8 mouse cellular contexts compared by ENCODE assay signal in the genomic region with DNA sequence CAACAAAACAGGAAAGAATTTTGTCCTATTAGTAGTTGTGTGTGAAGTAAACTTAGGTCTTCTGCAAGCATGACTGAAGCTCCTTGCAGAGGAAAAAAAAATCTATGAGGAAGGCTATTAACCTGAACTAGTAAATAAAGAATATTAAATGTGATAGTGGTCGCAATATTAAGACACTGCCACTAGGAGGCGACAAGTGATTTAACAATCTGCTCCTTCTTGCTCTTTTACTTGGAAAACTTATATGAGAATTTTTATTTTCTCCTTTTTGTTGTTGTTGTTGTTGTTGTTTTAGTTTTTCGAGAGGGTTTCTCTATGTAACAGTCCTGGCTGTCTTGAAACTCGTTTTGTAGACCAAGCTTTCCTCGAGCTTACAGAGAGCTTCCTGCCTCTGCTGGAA. TPM values are rescaled to one million over a fixed set of nuclear protein-coding genes. Genes with fewer than 3 reads are reported as not detected.
DNase-seq lines count a peak whose midpoint lies in the region; ATAC-seq lines count a peak whose summit lies in the region.

No protein-coding gene starts in this region.

- no peaks in the 10 kb centered on the region for H3K27me3 ChIP-seq in forebrain, embryonic 10.5 days (ENCODE audit: poor library complexity, severe bottlenecking)
- H3K27me3 ChIP-seq in hindbrain, embryonic 15.5 days: no peaks in the 10 kb centered on the region
- no peaks in the 10 kb centered on the region for H3K27me3 ChIP-seq in stomach, embryonic 16.5 days (ENCODE audit: control insufficient read depth, insufficient read depth, low read length)

- H3K4me1 ChIP-seq in forebrain, embryonic 10.5 days: peaks cover 23% of the 10 kb centered on the region
- peaks cover 16% of the 10 kb centered on the region for H3K4me1 ChIP-seq in hindbrain, embryonic 15.5 days (replicated peaks)
- peaks cover 10% of the 10 kb centered on the region; the same call in 1 of the 2 replicates for H3K4me1 ChIP-seq in stomach, embryonic 16.5 days (ENCODE audit: control insufficient read depth, insufficient read depth, low read length)

- intact Hi-C loops in left cerebral cortex, postnatal 25 days (cut with DNase I): loop anchor here (1.0 to 5.0 kb wide), 3 partner anchors 44 to 266 kb away; a partner anchor contains a TSS

- 10% methylated on average over 5 of the region's 5 CpGs for WGBS in forebrain, embryonic 10.5 days
- WGBS in hindbrain, embryonic 15.5 days: 5% methylated on average over 5 of the region's 5 CpGs
- 3% methylated on average over 5 of the region's 5 CpGs for WGBS in stomach, embryonic 16.5 days

- peak overlapping the region; percentile 36 for H3K9ac ChIP-seq in hindbrain, embryonic 15.5 days
- H3K9ac ChIP-seq in stomach, embryonic 16.5 days (ENCODE audit: low read length): no peak overlapping the region

- peaks cover 20% of the 10 kb centered on the region for H3K36me3 ChIP-seq in forebrain, embryonic 10.5 days (replicated peaks)
- H3K36me3 ChIP-seq in hindbrain, embryonic 15.5 days: no peaks in the 10 kb centered on the region
- 0 out of 2 replicates have a peak, but pooled peaks cover 3% of the 10 kb centered on the region for H3K36me3 ChIP-seq in stomach, embryonic 16.5 days (ENCODE audit: control insufficient read depth, insufficient read depth, low read length)

- peak overlapping the region; percentile 71 for H3K4me2 ChIP-seq in hindbrain, embryonic 15.5 days
- peak overlapping the region; percentile 84 for H3K4me2 ChIP-seq in stomach, embryonic 16.5 days (ENCODE audit: low read depth, low read length)

- no peak for ATAC-seq in hindbrain, embryonic 15.5 days (ENCODE audit: low FRiP score, low read depth)
- ATAC-seq in megakaryocyte progenitor cell, adult 5-6 weeks (replicated peaks; ENCODE audit: poor library complexity): peak; percentile 45; the same call in 1 of the 2 replicates
- no peak for ATAC-seq in stomach, embryonic 16.5 days (ENCODE audit: insufficient read depth, low FRiP score)

- peak; percentile 51 for DNase-seq in adrenal gland, postnatal 14 days
- no peak for DNase-seq in adrenal gland, adult 8-10 months
- DNase-seq in adipocyte (ENCODE audit: low spot score): peak; percentile 81
- DNase-seq in forebrain, embryonic 10.5 days (ENCODE audit: extremely low spot score, low spot score): no peak
- DNase-seq in left cerebral cortex, postnatal 25 days (ENCODE audit: low spot score in 2 of 2): peak; percentile 53 to 62

- peak overlapping the region; percentile 77 for H3K4me3 ChIP-seq in forebrain, embryonic 10.5 days
- peak overlapping the region; percentile 87 for H3K4me3 ChIP-seq in hindbrain, embryonic 15.5 days
- no peak overlapping the region for H3K4me3 ChIP-seq in stomach, embryonic 16.5 days (replicated peaks; ENCODE audit: low read length)

- peak overlapping the region; percentile 98 for H3K27ac ChIP-seq in forebrain, embryonic 10.5 days
- peak overlapping the region; percentile 96 for H3K27ac ChIP-seq in hindbrain, embryonic 15.5 days (replicated peaks)
- H3K27ac ChIP-seq in stomach, embryonic 16.5 days (ENCODE audit: low read length): peak overlapping the region; percentile 98

- H3K9me3 ChIP-seq in forebrain, embryonic 10.5 days: no peaks in the 10 kb centered on the region
- no peaks in the 10 kb centered on the region for H3K9me3 ChIP-seq in hindbrain, embryonic 15.5 days
- H3K9me3 ChIP-seq in stomach, embryonic 16.5 days (replicated peaks; ENCODE audit: control insufficient read depth, low read length): no peaks in the 10 kb centered on the region

RNA-seq across cellular contexts. Expression of a gene that starts 1.1 kb away (rescaled TPM):
- 56.8 and 65.8 TPM in 2 replicates for total RNA-seq in adrenal gland, postnatal 14 days (2021)
- total RNA-seq in adrenal gland, adult 8-10 months (2022): 10 to 100 TPM; 26.3 to 50.8 (median 38.4) TPM
- 150 TPM in 2 replicates for polyA plus RNA-seq in forebrain, embryonic 10.5 days (2016; fragmentation: Nextera tagmentation; extraction: Ambion mirVana)
- 77.2 and 79.3 TPM in 2 replicates for polyA plus RNA-seq in hindbrain, embryonic 15.5 days (2015; fragmentation: Nextera tagmentation; extraction: Ambion mirVana)
- total RNA-seq in left cerebral cortex, postnatal 25 days (2021): 10 to 100 TPM; 22.6 to 24.5 TPM
- 69.0 and 87.6 TPM in 2 replicates for total RNA-seq in megakaryocyte progenitor cell, adult 5-6 weeks (2015)
- total RNA-seq in megakaryocyte progenitor cell, adult 5-6 weeks (2017): 219 and 265 TPM in 2 replicates
- polyA plus RNA-seq in stomach, embryonic 16.5 days (2015; fragmentation: Nextera tagmentation; extraction: Ambion mirVana): 80.8 and 86.1 TPM in 2 replicates

RNA-seq across cellular contexts. Expression of a gene that starts 12.1 kb away (rescaled TPM):
- total RNA-seq in adrenal gland, postnatal 14 days (2021): 26.2 and 30.9 TPM in 2 replicates
- total RNA-seq in adrenal gland, adult 8-10 months (2022): 10 to 100 TPM; 16.5 to 25.7 (median 17.8) TPM
- polyA plus RNA-seq in forebrain, embryonic 10.5 days (2016; fragmentation: Nextera tagmentation; extraction: Ambion mirVana): 98.0 and 101 TPM in 2 replicates
- polyA plus RNA-seq in hindbrain, embryonic 15.5 days (2015; fragmentation: Nextera tagmentation; extraction: Ambion mirVana): 63.7 and 66.1 TPM in 2 replicates
- total RNA-seq in left cerebral cortex, postnatal 25 days (2021): 10 to 100 TPM; 19.6 to 22.8 TPM
- 97.3 and 109 TPM in 2 replicates for total RNA-seq in megakaryocyte progenitor cell, adult 5-6 weeks (2015)
- total RNA-seq in megakaryocyte progenitor cell, adult 5-6 weeks (2017): 184 and 213 TPM in 2 replicates
- polyA plus RNA-seq in stomach, embryonic 16.5 days (2015; fragmentation: Nextera tagmentation; extraction: Ambion mirVana): 50.6 and 55.3 TPM in 2 replicates

RNA-seq across cellular contexts. Expression of a gene that starts 43.0 kb away (rescaled TPM):
- total RNA-seq in adrenal gland, postnatal 14 days (2021): 37.1 and 39.0 TPM in 2 replicates
- total RNA-seq in adrenal gland, adult 8-10 months (2022): 10 to 100 TPM; 42.4 to 50.2 (median 47.3) TPM
- polyA plus RNA-seq in forebrain, embryonic 10.5 days (2016; fragmentation: Nextera tagmentation; extraction: Ambion mirVana): 93.7 and 96.8 TPM in 2 replicates
- 39.5 and 41.8 TPM in 2 replicates for polyA plus RNA-seq in hindbrain, embryonic 15.5 days (2015; fragmentation: Nextera tagmentation; extraction: Ambion mirVana)
- 10 to 100 TPM; 79.3 to 82.0 TPM for total RNA-seq in left cerebral cortex, postnatal 25 days (2021)
- total RNA-seq in megakaryocyte progenitor cell, adult 5-6 weeks (2015): 153 and 160 TPM in 2 replicates
- 170 and 202 TPM in 2 replicates for total RNA-seq in megakaryocyte progenitor cell, adult 5-6 weeks (2017)
- 63.0 and 64.7 TPM in 2 replicates for polyA plus RNA-seq in stomach, embryonic 16.5 days (2015; fragmentation: Nextera tagmentation; extraction: Ambion mirVana)

Comparison
In these comparisons a context has a peak if more than half of its experiments do, and no peak if none do; other contexts are left out.
1. DNase-seq: peak in adrenal gland, postnatal 14 days (single experiment), adipocyte (single experiment) and left cerebral cortex, postnatal 25 days (2 of 2); none in adrenal gland, adult 8-10 months (single experiment) and forebrain, embryonic 10.5 days (single experiment).
2. Peak in every context shown above with its lines, with median percentiles within 50 percentile points of each other: H3K27ac ChIP-seq.